Mouse (Mus musculus): ENCODE results near the gene Mgat4a.

Mgat4a gene

DNA sequence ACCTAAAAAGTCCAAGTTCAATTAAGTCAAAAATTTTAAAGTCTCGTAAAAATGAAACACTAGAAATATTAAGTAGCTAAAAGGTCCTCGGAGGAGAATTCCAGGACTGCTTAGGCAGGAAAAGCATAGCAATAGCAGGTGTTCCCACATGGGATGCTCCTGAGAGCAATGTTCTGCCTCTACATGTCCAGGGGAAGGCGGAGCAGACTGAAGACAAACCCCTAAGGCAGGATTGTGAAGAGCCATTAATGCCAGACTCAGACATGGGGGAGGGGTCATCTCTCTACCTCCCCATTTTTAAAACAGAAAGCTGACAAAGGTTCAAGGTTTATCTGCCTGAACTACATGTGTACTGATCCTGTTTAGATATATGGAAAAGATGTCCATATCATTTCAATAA is 45.7 kb downstream of the Mgat4a start:
- DNase-seq (ENCODE audit: low spot score), result no peak

DNA sequence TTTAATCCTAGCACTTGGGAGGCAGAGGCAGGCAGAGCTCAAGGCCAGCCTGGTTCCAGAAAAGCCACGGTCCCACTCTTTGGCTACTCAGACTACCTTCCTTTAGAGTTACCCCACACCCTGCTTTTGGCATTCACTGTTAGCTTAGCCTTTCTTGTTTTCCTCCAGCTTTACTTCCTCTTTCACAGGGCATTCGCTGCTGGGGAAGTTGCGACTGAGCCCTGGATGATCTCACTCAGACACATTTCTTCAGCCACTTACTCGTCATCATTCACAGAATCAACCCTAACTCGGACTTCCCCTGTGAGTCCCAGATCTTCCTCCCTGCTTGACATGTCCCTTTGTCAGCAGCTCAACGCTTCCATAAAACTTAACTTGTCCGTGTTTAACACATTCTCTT is 49.1 kb downstream of the Mgat4a start:
- no peak for DNase-seq (ENCODE audit: low spot score)

DNA sequence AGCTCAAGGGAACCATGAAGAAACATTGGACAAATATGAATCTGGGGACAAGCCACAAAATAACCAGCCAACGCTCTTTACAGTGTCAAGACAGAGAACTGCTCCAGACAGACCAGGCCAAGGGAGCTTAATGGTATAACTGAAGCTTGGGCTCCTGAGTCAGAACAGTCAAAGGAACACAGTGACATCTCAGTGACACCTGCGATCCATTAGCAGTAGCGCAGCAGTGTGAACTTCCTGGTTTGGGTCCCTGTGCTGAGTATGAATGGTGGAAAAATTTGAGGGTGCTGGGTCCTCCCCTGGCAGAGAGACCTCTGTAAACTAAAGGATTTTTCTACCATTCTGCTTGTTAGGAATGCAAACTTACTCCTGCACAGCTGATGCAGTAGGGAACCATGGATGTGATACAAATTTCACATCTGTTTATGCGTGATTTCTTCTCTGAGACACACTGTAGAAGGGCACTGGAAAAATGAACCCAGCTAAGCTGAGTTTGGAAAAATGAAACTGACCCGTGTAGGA is 50.1 kb downstream of the Mgat4a start:
- DNase-seq (ENCODE audit: low spot score), result no peak

DNA sequence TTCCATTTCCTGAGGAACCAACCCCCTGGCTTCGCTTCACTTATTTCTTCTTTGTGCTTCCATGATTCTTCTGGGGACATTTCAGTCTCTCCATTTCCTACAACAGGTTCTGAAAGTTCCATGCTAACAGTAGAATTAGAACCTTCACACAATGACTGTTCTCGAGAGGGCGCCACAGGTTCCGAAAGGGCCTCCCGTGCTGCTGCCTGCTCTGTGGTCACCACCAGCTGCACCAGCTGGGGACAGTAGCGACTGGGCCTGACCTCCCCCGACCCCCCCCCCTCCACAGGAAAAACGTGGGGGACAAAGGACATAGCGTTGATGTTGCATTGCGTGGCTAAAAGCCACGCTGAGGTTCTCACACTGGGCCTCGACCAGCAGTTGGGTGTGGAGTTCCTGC is 52.3 kb downstream of the Mgat4a start:
- DNase-seq (ENCODE audit: low spot score), result no peak

DNA sequence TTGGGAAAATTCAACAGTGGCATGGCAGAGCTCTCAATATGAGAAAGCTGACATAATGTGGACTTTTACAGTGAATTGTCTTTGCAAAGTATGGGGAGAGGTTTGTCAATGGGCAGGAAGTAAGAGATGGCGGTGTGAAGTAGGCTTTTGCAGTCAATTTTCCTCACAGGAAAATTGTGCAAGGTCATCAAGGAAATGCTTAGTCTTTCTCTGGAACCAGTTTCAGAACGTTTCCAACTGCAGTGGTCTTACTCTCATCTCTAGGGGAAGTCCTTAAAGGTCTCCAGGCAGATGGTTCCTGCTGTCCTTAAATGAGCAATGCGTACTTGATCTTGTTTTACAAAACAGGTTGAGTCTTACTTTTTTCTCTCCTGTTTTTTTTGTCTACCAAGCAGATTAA is 53.8 kb downstream of the Mgat4a start:
- DNase-seq (ENCODE audit: low spot score), result no peak

DNA sequence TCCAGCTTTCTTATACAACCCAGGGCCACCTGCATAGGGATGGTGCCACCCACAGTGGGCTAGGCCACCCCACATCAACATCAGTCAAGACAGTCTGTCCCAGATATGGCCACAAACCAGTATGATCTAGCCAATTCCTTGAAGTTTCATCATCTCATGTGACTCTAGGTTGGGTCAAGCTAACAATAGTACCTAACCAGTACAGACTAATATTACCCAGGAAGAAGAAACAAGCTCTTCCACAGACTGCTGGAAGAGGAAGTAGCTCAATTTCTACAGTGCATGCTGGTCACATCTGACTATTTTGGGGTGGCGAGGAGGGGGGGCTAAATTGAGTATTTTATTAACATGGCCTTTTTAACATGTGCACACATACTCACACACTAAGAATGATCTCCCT is 54.4 kb downstream of the Mgat4a start:
- DNase-seq (ENCODE audit: low spot score), result no peak

DNA sequence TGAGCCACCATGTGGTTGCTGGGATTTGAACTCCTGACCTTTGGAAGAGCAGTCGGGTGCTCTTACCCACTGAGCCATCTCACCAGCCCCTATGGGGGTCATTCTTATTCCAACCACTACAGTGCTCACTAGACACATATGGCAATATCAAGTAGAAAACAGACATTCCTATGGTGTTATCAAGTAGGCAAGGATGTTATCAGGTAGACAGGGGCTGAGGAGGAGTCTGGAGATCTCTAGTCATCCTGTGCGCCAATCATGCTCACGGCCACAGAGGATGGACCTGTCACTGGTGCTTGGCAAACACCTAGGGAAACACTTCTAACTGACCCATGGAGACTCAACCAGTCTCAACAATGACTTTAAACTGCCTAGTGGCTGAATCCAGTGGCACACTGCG is 56.2 kb downstream of the Mgat4a start:
- DNase-seq (ENCODE audit: low spot score), result no peak

DNA sequence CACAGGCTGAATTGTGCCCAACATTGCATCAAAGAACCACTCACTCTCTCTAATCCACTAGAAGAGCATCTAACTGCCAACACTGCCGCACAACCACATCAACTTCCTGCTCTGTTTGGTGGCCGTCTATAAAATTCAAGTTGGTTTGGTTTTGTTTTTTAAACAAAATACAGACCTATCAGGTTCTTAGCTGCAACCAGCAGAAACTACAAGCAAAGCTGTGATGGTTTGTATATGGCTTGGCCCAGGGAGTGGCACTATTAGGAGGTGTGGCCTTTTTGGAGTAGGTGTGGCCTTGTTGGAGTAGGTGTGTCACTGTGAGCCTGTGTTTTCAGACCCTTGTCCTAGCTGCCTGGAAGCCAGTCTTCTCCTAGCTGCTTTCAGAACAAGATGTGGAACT is 59.5 kb downstream of the Mgat4a start:
- no peak for DNase-seq (ENCODE audit: low spot score)

DNA sequence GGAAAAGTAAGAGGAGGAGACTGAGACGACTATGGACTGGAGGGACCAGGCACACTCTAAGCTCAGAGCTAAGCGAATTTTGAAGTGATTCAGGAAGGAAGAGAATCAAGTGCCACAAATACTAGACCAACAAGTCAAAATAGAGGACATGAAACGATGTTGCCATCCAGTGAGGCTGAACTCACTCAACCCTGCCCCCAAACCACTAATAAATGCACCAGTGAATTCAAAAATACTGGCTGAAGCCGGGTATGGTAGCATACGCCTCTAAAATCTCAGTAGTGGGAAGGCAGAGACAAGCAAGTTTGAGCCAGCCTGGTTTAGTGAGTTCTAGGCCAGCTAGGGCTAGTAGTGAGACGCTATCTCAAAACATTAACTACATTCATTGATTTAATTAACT is 60.1 kb downstream of the Mgat4a start:
- no peak for DNase-seq (ENCODE audit: low spot score)

DNA sequence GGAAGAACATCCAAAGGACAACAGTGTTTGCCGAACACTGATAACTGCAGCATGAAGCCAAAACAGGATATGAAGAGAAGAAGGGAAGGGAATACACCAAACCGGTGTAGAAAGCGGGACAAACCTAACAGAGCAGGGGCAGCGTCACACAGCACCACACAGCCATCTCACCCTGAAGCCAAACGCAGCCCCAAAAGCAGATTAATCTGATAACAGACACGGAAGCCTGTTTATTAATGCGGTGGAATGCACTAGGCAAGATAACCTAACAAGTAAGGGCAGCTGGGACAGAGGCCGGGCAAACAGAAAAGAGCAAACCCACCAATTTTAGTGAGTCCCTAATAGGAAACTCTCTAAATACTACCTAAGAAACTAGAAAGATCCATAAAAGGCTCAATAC is 61.1 kb downstream of the Mgat4a start:
- peak; percentile 58 for DNase-seq (ENCODE audit: low spot score)

DNA sequence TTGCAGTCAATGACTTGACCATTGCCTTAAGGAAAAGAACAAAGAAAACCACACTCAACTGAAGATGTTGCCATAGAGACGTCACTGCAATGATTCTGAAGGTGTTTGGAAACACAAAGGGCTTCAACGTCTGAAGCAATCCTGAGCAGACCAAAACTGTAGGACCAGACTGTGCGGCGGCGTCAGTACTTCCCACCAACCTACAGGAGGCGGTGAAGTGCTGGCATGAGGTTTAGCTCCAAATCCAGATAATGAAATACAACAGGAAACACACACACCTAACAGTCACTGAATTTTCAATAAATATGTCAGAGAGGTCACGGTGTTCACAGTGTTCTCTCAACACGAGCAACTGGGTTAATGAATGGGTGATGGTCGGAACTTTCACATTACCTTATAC is 61.7 kb downstream of the Mgat4a start:
- peak; percentile 78 for DNase-seq (ENCODE audit: low spot score)

DNA sequence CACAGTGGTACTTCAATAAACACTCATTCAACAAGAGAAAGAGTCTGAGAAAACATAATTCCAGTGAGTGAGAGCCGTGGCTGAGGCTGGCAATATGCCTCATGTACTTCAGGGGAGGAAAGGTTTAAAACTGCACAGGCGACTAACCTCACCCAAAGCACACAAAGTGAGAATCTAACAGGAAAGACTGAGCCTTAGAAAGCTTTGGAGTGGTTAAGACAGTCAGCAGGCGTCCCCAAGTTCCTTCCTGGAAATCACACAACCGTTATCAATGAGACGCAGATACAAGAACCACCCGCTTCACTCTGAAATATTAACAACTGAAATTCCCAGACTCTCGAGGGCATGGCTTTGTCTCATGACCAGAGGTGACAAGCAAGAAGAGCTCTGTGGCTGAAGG is 62.4 kb downstream of the Mgat4a start:
- DNase-seq (ENCODE audit: low spot score), result peak; percentile 90

DNA sequence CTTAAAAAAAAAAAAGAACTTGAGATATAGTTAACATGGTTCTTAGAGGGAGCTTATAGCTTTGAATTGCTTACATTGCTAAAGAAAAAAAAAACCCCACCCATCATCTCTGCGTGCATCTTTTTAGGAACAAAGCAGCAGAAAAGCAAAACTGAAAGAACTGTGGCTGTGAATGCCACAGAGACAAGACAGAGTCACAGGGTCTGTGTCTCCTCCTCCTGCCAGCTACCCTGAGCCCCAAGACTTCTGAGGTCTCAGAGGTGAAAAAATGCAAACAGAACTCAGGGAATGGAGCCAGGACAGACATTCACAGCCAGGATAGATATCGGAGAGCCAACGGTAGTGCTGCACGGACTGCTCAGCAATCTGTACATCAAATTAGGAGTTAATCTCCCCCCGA is 62.9 kb downstream of the Mgat4a start:
- no peak for DNase-seq (ENCODE audit: low spot score)

DNA sequence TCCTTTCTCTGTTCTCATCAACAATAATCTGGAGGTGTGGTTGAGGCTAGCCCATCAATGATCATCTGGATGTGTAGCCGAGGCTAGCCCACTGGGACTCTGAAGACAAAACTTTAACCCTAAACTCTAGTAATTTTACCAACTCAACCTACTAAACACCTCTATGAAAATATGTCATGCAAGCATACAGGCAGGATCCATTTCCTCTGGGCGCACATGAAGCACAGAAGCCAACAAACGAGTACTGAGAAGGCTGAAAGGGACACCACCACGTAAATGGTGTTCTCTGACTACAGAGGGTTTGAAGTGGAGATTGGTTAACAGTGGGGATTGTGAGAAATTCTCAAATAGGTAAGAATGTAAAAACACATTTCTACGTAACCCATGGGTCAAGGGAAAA is 63.6 kb downstream of the Mgat4a start:
- DNase-seq (ENCODE audit: low spot score), result no peak

DNA sequence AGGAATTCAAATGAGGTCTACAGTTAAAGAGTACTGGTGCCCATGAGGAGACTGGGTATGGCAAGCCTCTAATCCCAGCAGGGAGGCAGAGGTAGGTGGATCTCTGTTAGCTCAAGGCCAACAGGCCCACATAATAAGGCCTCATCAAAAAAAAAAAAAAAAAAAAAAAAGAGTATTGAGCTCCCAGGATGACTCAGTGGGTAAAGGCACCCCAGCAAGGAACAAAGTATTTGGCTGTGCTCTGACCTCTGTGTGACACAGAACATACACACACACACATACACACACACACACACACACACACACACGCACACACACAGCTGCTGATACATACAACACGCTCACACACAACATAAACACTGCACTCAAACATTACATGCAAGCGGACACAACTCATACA is 65.5 kb downstream of the Mgat4a start:
- no peak for DNase-seq (ENCODE audit: low spot score)

DNA sequence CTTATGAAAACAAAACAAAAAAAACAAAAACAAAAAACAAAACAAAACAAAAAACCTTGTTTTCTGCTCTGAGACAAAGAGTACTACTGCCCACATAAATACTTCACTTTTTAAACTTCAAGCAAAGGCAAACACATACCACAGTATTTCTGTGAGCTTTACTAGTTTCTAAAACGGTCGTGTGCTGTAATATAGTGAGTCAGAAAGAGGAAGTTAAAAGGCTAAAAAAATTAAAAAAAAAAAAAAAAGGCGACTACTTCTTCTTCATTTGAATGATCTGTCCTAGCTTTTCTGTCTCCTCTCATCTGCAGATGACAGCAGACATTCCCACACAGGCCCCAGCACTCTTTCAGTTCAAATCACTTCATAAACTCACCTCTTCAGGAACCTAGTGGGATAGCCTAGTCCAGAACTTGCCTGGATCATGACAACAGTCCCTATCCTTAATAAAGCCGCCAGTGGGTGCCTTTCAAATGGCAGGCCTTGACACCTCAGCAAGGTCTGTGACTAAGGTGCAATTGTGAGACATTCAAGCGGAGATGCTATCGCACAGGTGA is 66.1 kb downstream of the Mgat4a start:
- DNase-seq (ENCODE audit: low spot score), result no peak

DNA sequence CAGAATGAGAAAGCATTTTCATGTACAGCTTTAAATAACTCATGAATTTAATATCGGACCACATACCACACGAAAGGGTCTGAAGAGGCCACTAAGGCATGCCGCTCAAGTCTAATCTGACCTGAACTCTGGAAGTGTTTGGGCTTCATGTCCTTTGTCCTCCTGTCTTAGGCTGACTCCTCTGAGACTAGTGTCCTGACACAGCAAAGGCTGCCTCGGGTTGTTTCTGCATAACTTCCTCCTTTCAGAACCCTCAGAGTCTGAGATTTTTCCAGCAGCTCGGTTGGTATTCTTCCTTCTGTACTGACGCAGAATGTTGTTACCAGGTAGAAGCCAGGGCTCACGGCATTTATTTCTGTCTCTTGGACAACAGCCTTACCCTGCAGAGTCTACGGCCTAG is 66.8 kb downstream of the Mgat4a start:
- no peak for DNase-seq (ENCODE audit: low spot score)

DNA sequence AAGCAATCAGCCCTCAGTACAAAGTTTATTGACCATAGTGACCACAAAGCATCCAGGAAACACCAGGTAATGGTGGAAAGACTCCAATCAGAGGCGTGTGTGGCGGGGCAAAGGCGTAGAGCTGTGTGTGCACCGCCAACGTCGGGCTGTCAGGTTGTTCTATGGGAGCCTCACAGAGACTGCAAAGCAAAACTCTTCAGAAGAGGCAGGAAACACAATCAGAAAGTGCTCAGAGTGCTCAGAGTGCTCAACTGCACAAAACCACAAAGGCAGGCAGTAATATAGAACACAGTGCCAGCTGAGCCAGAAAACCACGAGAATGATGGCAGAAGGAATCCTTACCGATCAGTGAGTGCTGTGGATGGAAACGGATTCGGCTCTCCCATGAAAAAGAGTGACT is 67.6 kb downstream of the Mgat4a start:
- DNase-seq (ENCODE audit: low spot score), result no peak

DNA sequence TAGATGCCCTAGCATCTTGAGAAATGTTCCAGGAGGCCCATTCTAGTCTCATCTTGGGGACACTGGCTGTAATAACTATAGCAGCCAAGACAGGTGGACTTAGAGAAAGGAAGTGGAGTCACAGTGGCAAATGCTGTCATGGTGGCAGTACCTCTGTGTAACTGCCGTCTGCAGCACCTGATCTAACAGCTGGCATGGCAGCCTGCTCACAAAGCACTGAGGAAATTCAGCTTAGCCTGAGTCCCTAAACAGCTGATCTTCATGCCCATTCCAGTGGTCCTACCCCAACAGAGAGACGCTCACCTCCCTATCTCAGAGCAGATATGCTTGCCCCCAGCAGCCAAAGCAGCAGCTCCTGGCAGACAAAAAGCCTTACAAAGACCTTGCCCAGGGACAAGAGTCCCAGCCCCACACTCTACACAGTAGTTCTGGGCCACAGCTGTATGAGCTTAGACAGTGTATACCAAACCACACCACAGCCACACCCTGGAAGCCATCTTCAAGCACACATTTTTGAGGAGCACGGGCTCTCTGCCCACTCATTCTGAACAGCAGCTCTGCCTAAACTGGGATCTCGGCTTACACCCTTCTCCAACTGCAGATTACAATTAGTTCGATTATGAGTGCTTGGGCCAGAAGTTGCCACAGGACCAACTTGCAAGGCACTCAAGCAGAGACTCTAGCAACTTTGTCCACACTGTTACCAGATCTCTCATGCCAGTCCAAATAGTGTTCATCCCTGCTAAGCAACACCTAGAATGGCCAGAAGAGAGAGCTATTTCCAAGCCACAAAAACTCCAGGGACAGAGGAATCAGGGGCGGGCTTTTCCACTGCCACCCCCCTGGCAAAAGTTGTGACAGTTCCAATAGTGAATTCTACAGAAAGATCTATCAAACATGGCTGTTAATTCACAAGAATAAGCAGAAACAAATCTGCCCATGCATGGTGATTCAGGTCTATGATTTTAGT is 69.4 kb downstream of the Mgat4a start:
- DNase-seq (ENCODE audit: low spot score), result no peak

DNA sequence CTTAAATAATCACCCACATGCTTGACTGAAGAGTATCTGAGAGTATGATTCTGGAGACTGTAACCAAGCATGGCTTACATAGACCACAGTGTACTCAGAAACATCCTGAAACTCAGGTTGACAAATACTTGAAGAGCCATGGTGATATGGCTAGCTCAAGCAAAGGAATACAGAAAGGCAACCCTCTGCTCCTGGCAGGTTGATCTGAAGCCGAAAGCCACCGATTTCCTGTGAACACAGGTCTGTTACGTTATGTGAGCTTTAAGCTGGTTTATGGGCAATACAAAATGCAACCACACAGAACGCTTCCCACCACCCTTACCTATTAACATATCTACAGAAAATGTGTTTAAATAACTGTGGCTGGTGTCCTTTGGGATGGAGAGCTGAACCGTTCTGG is 71.8 kb downstream of the Mgat4a start:
- no peak for DNase-seq (ENCODE audit: low spot score)

DNA sequence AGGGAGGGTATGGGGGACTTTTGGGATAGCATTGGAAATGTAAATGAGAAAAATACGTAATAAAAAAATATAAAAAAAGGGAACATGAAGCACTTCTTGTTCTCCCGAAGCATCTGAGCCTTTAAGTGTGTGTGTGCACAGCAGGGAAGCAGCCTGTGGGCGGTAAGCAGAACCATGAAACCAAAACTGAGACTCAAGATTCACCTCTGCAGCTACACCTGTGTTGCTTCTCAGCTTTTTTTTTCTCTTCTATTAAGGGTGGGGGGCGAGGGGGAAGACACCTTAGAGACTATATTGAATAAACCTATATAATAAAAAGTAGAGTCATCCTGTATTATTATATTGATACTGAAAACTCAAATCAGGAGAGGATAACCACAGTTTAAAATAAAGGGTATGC is 73.0 kb downstream of the Mgat4a start:
- DNase-seq (ENCODE audit: low spot score), result no peak

DNA sequence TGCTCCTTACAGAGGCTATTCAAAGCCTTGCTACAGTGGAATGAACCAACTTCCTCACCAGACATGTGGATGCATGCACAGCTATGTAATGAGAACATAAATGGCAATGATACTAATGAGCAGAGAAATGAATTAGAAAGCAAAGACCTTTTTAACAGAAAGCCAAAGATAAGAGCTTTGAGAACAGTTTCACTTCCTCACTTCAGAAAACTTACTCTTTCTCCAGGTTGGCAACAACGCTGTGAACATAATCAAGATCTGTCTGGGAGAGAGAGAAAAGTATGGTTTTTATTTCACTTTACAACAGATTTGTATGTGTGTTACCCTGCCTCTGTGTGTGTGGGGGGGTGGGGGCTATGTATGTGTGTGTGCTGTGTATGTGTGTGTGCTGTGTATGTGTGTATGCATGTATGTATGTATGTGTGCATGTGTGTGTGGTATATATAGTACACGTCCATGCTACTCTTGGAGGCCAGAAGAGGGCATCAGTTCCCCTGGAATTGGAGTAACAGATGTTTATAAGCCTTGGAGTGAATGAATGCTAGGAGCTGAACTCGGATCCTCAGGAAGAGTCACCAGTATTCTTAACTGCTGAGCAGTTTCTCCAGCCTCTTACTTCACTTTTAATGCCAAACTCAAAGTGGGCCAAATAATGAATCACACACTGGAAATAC is 74.4 kb downstream of the Mgat4a start:
- DNase-seq (ENCODE audit: low spot score), result no peak

DNA sequence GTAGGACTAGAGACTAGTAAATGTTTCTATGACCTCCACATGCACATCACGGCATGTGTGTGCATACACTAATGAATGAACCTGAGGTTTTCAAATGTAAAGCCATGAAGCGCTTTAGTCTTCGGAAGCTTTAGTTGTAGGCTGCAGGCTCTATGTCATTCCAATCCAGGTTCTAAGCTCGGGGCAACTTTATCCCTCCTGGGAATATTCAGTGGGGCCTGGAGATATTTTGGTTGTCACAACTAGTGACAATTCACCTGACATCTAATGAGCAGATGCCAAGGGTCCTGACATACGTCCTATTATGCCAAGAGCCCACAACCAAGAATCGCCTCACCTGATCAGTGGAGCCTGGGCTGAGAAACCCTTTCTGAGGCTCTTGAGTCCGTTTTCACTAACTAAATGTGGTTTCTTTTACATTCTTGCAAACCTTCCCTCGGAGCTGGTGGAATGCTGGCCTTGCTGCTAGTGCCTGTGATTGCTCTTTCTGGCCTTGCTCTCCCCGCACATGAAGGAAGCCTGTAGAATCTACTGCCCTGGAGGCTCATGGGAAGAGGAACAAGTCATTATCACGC is 75.9 kb downstream of the Mgat4a start:
- no peak for DNase-seq (ENCODE audit: low spot score)

Measured in c-Kit-positive CD71-positive TER-119-positive erythroid progenitor cells, embryonic 14.5 days (primary cell).